Mouse (Mus musculus) kidney, embryonic 15.5 days (tissue): Measurements from ENCODE around the gene Immp2l. TPM values are rescaled to one million over a fixed set of nuclear protein-coding genes. Genes with fewer than 3 reads are reported as not detected.

Experiments
- ATAC-seq: fragments of 200-750 bp; cut with Nextera tagmentation; replicated peaks from 2 replicates; pipeline ENCODE4 v1.8.0; 2017; ENCODE audit warnings: moderate TSS enrichment; ENCODE audit not compliant: low FRiP score
- H3K27ac ChIP-seq: fragments of 300-500 bp; sonication (generic); 2 replicates; pipeline ENCODE4 v1.5.1; 2015; ENCODE audit warnings: mild to moderate bottlenecking, inconsistent platforms
- H3K27me3 ChIP-seq: fragments of 300-500 bp; sonication (generic); 2 replicates; pipeline ENCODE4 v1.6.1; 2015; ENCODE audit warnings: inconsistent platforms
- H3K36me3 ChIP-seq: fragments of 300-500 bp; sonication (generic); 2 replicates; pipeline ENCODE4 v1.6.1; 2015; ENCODE audit warnings: inconsistent platforms
- H3K4me1 ChIP-seq: fragments of 300-500 bp; sonication (generic); 2 replicates; pipeline ENCODE4 v1.6.1; 2015; ENCODE audit warnings: inconsistent platforms
- H3K4me2 ChIP-seq: fragments of 300-500 bp; sonication (generic); 2 replicates; pipeline ENCODE4 v1.6.1; 2015; ENCODE audit warnings: moderate library complexity, mild to moderate bottlenecking, inconsistent platforms
- H3K4me3 ChIP-seq: fragments of 300-500 bp; sonication (generic); replicated peaks from 2 replicates; pipeline ENCODE4 v1.5.1; 2015; ENCODE audit warnings: mild to moderate bottlenecking, inconsistent platforms
- H3K9ac ChIP-seq: fragments of 300-500 bp; sonication (generic); 2 replicates; pipeline ENCODE4 v1.6.1; 2015; ENCODE audit warnings: mild to moderate bottlenecking, inconsistent platforms
- H3K9me3 ChIP-seq: fragments of 300-500 bp; sonication (generic); replicated peaks from 2 replicates; pipeline ENCODE4 v1.6.1; 2016; ENCODE audit warnings: inconsistent platforms
- WGBS: fragments of 180-500 bp; shearing (Covaris S2); methylation state at CpG from one replicate; pipeline ENCODE4 v1.1.7; 2015; ENCODE audit warnings: mixed read lengths; 5-methylcytosine and 5-hydroxymethylcytosine counted together
- polyA plus RNA-seq: library from polyadenylated mRNA; unstranded; fragments of >200 nt; fragmentation: Nextera tagmentation; extraction: Ambion mirVana; gene quantifications from 2 replicates; pipeline ENCODE4 v1.2.1, GENCODE M21; 2015

Gene Immp2l
- polyA plus RNA-seq, 1 experiment from 2014 or later = 8.6 TPM

DNA sequence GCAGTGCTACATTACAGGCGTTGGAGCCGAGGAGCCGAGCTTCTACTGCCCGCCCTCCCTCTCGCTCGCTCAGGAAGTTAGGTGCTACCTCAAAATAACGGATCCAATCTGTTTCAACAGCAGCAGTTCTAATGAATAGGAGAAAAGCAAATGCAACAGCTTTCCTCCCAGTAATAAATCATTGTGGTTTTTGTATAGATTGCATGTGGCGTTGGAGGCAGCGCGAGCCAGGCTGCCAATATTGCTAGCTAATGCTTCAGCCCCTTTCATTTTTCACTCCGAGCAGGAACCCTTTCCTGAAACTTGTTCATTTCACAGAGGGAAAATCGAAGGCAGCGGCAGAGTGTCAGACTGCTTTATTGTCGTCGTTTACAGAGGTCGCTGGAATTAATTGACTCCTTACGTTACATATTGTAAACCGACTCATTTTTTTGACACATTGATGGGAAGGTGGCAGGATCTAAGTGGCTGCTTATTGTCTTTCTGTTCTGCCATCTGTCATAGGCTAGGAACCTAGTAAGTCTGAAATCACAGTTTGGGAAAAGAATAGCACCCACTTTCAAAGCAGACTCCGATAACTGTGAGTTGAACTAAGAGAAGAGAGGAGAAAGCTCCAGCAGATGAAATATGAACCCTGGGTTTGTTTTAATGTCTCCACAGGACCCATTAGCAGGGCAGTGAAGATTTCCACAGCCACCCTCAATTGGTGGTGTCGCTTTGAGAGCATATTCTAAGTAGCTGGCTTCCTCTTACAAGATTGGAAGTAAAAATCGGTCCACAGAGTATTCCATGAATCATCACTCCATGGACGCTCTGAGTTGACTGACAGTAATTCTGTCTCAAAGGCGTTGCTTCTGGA lies 459.9 kb downstream of the Immp2l start:
- Histone ChIP-seq H3K9ac (no peak overlapping the region), H3K27ac (no peak overlapping the region), H3K9me3 (no peaks in the 10 kb centered on the region), H3K27me3 (peaks cover 18% of the 10 kb centered on the region), H3K4me2 (peak overlapping the region; percentile 58), H3K36me3 (no peaks in the 10 kb centered on the region), H3K4me3 (peak overlapping the region; percentile 40), H3K4me1 (peaks cover 23% of the 10 kb centered on the region)
- 10% methylated on average over 23 of the region's 23 CpGs for WGBS
- ATAC-seq = no peak

DNA sequence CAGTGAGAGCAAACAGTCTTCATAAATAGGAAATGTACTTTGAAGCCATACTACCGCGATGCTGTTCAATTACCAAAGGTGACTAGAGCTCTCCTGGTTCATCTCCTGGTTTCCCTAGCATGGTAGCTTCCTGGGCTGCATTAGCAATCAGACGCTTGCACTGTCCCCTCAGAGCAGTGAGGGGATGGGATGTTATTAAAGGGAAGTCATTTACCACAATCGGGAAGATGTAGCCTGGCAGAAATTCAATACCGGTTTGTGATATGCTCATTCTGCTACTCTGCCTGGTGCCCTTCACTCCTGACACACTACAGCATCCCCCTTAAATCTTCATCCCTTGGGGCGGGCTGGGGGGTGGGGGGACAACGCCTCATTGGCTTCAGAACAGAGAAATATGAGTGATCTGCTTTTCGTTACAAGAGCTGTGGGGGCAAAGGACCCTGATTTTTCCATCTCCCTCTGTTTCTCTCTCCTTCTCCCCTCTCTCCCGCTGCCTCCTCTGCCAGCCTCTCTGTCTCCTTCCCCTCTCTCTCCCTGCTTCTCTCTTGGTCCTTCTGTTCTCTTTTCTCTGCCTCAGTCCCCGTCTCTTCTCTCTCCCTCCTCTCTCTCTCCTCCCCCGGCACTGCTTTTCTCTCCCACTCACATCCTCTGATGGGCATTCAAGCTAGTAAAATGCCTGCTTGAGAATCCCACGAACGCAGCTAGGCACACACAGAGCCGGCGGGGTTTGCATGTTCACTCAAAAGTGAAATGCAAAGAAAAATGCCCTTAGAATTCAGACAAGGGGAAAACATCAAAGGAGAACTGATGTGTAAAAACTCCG lies 461.0 kb downstream of the Immp2l start:
- Histone ChIP-seq H3K27ac (no peak overlapping the region), H3K9ac (peak overlapping the region; percentile 23; the same call in 1 of the 2 replicates), H3K4me2 (peak overlapping the region; percentile 58), H3K9me3 (no peaks in the 10 kb centered on the region), H3K36me3 (no peaks in the 10 kb centered on the region), H3K27me3 (peaks cover 18% of the 10 kb centered on the region), H3K4me1 (peaks cover 23% of the 10 kb centered on the region), H3K4me3 (peak overlapping the region; percentile 40)
- WGBS = 14% methylated on average over 16 of the region's 16 CpGs
- ATAC-seq = peak; percentile 51

DNA sequence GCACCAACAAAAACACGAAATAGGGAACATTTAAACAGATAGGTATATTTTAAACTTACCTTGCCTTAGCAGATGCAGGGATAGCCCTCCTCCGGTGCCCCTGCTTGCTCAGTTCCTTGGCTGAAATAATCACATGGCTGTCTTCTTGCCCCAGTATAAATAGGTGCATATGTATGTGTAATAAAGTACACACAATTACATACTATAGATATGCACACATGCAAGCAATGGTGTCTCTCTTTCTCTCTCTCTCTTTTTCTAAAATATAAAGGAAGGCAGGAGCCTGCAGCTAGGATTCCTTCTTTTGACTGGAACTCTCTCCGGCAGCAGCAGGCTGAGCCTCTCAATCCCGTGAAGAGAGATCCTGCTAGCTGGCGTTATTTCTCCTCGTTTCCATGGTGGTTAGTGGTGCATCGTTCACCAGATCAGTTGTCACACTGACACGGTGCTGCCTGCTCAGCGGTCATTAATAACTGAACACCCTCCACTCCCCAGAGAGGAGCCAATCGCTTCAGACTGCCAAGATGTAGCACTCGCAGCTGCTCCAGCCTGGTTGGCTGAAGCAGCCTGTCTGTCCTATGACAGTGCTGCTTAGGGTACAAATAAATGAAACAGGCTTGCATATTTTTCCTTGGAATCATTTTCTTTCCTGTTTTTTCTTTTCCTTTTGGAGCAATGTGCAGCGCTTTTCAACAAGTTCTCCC lies 461.8 kb downstream of the Immp2l start:
- 0 out of 2 replicates have a peak overlapping the region, but pooled peaks have one; percentile 14 for H3K9ac ChIP-seq
- H3K27me3 ChIP-seq = peaks cover 18% of the 10 kb centered on the region
- H3K4me1 ChIP-seq = peaks cover 23% of the 10 kb centered on the region
- no peaks in the 10 kb centered on the region for H3K9me3 ChIP-seq
- 9% methylated on average over 12 of the region's 12 CpGs for WGBS
- H3K27ac ChIP-seq = peak overlapping the region; percentile 27; the same call in 1 of the 2 replicates
- peak overlapping the region; percentile 58 for H3K4me2 ChIP-seq
- ATAC-seq = peak; percentile 90
- peak overlapping the region; percentile 40 for H3K4me3 ChIP-seq
- H3K36me3 ChIP-seq = no peaks in the 10 kb centered on the region

DNA sequence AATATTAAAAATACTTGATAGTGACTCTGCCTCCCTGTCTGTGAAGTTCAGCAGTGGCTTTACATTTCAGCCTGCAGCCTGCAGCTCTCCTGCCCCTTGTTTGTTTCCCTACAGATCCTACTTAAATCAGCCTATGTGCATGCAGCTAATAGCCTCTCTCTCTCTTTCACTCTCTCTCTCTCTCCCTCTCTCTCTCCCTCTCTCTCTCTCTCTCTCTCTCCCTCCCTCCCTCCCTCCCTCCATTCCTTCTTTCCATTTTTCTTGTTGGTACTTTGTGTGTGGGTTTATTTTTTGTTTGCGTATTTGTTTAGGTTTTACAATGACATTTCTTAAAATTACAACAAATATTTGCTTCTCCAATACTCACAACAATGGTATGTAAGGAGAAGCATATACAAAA lies 462.4 kb downstream of the Immp2l start, which contains the start of gene Lrrn3:
TSS of gene Lrrn3 (minus strand) at position 101 of the 400 bp plus-strand sequence.
- H3K4me3 ChIP-seq = peak within 1 kb of the TSS; percentile 40
- no peak for ATAC-seq
- H3K27me3 ChIP-seq = peaks cover 18% of the 10 kb centered on the region
- H3K9ac ChIP-seq = 0 out of 2 replicates have a peak within 1 kb of the TSS, but pooled peaks have one; percentile 14
- H3K27ac ChIP-seq = peak within 1 kb of the TSS; percentile 27; the same call in 1 of the 2 replicates
- H3K4me2 ChIP-seq = peak within 1 kb of the TSS; percentile 58
- H3K36me3 ChIP-seq = no peaks in the 10 kb centered on the region
- 97% methylated on average over 1 of the region's 1 CpGs for WGBS
- peaks cover 23% of the 10 kb centered on the region for H3K4me1 ChIP-seq
- H3K9me3 ChIP-seq = no peaks in the 10 kb centered on the region

DNA sequence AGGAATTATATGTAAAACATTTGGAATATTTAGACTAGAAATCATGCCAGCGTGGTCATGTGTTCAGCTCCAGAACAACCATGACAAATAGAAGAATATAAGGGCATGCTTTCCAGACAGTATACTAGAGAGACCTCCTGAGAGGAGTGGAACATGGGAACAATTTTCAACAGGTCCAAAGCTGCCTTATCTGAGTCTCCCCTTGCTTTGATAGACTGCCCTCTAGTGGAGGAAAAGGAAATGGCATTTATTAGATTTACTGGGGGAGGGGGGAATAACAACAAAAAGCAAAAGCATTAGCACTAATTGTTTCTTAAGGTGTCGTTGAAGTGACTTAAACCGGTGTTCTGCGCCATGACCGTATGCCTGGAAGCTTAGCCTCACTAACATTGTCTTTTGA lies 463.1 kb downstream of the Immp2l start:
- H3K4me3 ChIP-seq = no peak overlapping the region
- no peak overlapping the region for H3K4me2 ChIP-seq
- H3K36me3 ChIP-seq = no peaks in the 10 kb centered on the region
- peaks cover 18% of the 10 kb centered on the region for H3K27me3 ChIP-seq
- no peak overlapping the region for H3K27ac ChIP-seq
- H3K9ac ChIP-seq = no peak overlapping the region
- no peaks in the 10 kb centered on the region for H3K9me3 ChIP-seq
- peaks cover 23% of the 10 kb centered on the region for H3K4me1 ChIP-seq
- ATAC-seq = no peak
- 27% methylated on average over 5 of the region's 5 CpGs for WGBS

DNA sequence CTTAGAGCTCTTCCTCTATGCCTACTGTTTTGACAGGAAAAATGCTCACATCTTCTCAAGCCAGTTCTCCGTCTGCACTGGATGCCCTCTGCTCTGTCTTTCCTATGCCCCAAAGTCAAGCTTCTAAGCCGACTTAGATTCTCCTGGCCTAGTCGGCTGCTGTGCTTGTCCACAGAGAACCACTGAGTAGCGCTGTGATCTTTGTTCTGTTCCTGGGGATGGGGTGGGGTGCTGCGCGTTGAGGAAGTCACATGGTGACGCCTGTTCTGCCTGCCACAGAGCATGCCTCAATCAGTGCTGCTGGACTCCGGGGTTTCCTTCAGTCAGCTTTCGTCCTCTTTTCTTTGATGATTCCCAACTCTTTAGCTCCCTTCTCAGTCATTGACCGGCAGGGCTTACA lies 470.7 kb downstream of the Immp2l start:
- Histone ChIP-seq H3K27me3 (no peaks in the 10 kb centered on the region), H3K4me3 (no peak overlapping the region), H3K27ac (no peak overlapping the region), H3K36me3 (no peaks in the 10 kb centered on the region), H3K4me2 (no peak overlapping the region), H3K9me3 (no peaks in the 10 kb centered on the region), H3K4me1 (no peaks in the 10 kb centered on the region), H3K9ac (no peak overlapping the region)
- no peak for ATAC-seq
- 55% methylated on average over 10 of the region's 10 CpGs for whole genome bisulfite sequencing

DNA sequence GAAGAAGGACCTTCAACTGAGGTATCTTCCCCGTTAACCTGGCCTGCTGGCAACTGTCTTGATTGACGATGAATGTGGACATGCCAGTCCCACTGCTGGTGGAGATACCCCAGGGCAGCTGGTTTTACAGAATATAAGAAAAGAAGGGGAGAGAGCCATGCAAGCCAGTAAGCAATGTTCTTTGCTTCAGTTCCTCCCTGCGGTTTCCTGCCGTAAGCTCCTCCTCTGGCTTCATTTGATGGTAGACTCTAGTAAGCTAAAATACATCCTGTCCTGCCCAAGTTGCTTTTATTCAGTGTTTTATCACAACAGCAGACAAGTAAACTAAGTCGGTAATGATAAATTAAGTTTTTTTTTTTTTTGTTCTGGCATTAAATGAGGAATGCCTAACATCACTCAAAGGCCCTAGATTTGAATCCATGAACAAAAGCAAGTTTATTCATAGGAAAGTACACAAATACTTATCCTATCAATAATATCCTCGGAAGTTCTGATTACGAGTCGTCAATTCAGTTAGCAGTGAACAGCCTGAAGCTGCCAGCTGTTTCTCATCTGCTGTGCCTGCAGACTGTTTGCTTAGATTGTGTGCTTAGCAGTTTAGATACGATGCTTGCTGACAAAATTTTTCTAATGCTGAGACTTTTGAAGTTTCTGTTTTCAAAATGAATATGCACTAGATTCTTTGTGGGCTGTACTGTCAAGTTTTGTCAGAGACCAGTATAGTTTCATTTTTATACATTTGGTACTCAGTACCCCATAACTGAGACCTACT lies 476.3 kb downstream of the Immp2l start:
- Histone ChIP-seq H3K9ac (no peak overlapping the region), H3K4me2 (no peak overlapping the region), H3K27ac (no peak overlapping the region), H3K4me1 (no peaks in the 10 kb centered on the region), H3K27me3 (no peaks in the 10 kb centered on the region), H3K4me3 (no peak overlapping the region), H3K36me3 (no peaks in the 10 kb centered on the region), H3K9me3 (no peaks in the 10 kb centered on the region)
- 66% methylated on average over 9 of the region's 9 CpGs for WGBS
- ATAC-seq = no peak

DNA sequence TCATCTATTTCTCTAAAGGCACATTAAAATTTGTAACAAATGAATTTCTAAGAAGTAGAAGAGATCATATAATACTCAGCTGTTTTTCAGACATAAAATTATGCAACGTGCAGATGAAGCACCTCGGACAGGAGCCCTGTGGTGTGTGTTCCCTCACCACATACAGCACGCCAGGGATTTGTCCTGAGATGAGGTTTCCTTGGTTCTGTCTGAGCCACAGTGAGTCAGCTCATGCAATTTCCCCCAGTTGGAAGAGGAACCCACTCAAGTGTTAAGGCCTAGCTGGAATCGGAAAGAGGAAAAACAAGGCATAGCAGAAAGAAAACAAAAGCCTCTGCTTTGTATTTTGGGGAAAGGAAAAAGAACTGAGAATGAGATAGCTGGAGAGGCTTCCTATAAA lies 484.7 kb downstream of the Immp2l start:
- H3K9me3 ChIP-seq = no peaks in the 10 kb centered on the region
- ATAC-seq = no peak
- no peak overlapping the region for H3K4me3 ChIP-seq
- no peak overlapping the region for H3K27ac ChIP-seq
- no peaks in the 10 kb centered on the region for H3K27me3 ChIP-seq
- no peak overlapping the region for H3K9ac ChIP-seq
- 78% methylated on average over 4 of the region's 4 CpGs for WGBS
- no peaks in the 10 kb centered on the region for H3K36me3 ChIP-seq
- H3K4me2 ChIP-seq = no peak overlapping the region
- H3K4me1 ChIP-seq = no peaks in the 10 kb centered on the region

DNA sequence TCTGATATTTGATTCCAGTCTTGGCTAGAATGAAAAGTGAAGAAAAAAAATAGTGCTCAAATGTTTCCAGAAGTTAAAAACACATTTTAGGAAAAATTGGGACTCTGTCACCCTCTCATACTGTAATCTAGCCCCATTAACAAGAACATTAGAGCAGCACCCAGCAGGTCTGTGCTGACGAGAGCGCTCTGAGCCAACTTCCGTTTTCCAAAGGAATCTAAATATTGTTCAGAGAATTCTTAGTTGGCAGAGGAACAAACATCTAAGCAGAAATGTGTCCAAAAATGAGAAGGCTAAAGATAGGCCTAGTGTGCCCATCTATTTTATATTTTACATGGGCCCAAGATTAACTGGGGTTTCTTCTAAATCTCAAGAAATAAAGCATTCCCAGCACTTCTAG lies 486.7 kb downstream of the Immp2l start:
- H3K4me3 ChIP-seq = no peak overlapping the region
- no peaks in the 10 kb centered on the region for H3K36me3 ChIP-seq
- no peak for ATAC-seq
- no peaks in the 10 kb centered on the region for H3K9me3 ChIP-seq
- no peak overlapping the region for H3K27ac ChIP-seq
- no peaks in the 10 kb centered on the region for H3K4me1 ChIP-seq
- no peak overlapping the region for H3K9ac ChIP-seq
- 88% methylated on average over 3 of the region's 3 CpGs for WGBS
- H3K27me3 ChIP-seq = no peaks in the 10 kb centered on the region
- H3K4me2 ChIP-seq = no peak overlapping the region

DNA sequence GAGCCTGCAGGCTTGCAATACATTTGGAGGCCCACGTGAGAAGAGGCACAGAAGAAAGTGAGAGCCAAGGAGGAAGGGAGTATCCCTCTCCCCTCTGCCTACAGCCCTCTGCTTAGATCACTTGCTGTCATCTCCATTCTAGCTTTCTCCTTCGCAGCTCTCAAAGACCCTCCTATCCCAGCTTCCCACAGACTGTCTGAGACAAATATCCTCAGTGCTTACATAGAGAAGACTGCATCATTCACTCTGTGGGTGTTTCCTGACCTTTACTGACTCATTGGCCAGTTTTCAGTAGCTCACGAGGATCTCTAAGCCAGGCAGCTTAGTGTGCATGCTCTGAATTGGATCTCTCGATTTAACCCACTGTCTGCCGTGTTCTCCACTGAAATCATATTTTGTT lies 495.0 kb downstream of the Immp2l start:
- 61% methylated on average over 5 of the region's 5 CpGs for WGBS
- H3K4me3 ChIP-seq = no peak overlapping the region
- no peak overlapping the region for H3K9ac ChIP-seq
- H3K27ac ChIP-seq = no peak overlapping the region
- H3K9me3 ChIP-seq = no peaks in the 10 kb centered on the region
- no peak for ATAC-seq
- H3K27me3 ChIP-seq = no peaks in the 10 kb centered on the region
- H3K4me1 ChIP-seq = no peaks in the 10 kb centered on the region
- H3K4me2 ChIP-seq = no peak overlapping the region
- H3K36me3 ChIP-seq = no peaks in the 10 kb centered on the region

DNA sequence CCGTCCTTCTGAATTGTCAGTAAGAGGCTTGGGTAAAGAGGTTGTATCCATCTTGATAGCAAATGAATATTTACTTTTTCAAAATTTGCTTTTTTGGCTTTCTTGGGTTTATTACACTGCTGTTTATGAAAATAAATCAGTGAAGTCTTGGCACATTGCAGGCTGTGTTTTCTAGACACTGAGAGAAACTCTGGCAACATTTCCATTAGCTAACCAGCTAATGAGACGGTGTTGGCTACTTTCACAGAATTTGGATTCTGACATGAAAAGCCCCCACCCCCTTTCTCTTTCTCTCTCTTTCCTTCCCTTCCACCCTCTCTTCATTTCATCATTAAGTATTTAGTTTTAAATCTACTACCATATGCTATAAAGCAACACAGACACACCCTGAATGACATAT lies 496.4 kb downstream of the Immp2l start:
- no peak overlapping the region for H3K4me3 ChIP-seq
- H3K4me1 ChIP-seq = no peaks in the 10 kb centered on the region
- no peak overlapping the region for H3K9ac ChIP-seq
- no peaks in the 10 kb centered on the region for H3K9me3 ChIP-seq
- 61% methylated on average over 2 of the region's 2 CpGs for WGBS
- H3K27ac ChIP-seq = no peak overlapping the region
- H3K4me2 ChIP-seq = no peak overlapping the region
- no peaks in the 10 kb centered on the region for H3K27me3 ChIP-seq
- ATAC-seq = no peak
- no peaks in the 10 kb centered on the region for H3K36me3 ChIP-seq
